Mouse (Mus musculus) heart, adult 9 months (tissue): ENCODE data around the gene Slain1.

Experiments
- DNase-seq, 2 experiments: peaks; one replicate each; pipeline ENCODE4 v3.0.0; 2022; ENCODE audit warnings: low spot score in 2 of 2

Gene Slain1

DNA sequence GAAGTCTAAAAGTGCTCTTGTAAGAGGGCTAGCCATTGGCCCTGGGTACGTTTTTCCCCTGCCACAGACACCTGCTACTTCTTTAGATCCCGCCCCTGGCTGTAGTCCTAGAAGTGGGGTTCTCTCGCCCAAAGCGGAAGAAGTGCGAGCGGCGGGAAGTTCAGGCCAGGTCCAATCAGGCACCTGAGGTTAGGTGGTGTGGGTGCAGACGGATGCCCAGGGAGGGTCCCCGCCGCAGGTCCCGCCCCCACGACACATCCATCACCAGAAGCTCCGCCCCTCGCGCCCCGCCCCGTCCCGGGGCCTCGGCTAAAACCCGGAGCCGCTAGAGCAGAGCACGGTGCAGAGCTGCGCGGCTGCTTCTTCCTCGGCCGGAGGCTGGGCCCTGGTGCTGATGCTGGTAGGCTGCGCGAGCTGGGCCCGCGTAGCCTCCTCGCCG lies at the start of gene Slain1:
Gene Slain1 (plus strand): TSS at position 333 of the 439 bp plus-strand sequence.
- DNase-seq, result peak; percentile 16 to 30

DNA sequence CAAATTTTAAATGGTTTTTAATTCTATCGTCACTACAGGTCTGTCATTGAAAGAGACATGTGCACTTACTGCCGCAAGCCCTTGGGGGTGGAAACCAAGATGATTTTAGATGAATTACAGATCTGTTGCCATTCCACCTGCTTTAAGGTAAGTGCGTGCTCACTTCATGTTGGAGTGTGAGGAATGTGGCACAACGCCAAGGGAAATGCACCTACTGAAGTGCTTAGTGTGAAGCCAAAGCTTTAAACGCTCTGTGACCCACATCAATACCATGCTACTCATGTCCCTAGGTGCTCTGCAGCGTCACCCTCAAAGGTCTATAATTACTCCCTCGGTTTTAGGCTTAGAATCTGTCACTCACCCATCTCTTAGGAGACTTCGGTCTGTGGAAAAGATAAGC lies 42.0 kb upstream of the Slain1 start:
- no peak for DNase-seq

DNA sequence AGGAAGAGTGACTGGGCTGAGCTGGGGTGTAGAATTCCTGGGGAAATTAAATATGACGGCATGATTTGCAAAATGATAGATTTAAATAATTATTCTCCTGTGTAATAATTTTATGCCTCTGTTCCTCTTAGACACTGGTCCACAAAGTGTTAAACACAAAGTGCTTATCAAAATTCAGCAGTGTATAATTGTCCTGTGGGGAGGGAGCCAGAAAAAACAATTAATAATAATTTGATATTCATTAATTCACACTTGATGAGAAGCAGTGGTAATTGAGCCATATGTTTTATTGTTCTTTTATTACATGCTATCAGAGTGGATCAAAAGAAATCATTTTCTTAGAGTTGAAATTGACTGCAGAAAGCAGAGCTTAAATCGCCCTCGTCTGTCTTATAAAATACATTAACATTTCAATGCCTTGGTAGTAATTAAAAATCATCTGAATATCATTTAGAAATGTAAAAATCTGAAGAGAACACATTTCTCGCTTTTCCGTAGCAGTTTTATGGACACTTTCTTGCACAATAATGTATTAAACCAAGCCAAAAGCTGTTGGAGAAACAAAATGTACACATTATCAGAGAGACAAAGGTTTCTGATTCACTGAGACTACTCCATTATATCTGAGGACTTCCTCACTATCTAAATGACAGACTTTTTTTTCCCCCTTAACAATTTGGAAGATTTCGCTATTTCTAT lies 36.3 kb upstream of the Slain1 start:
- DNase-seq, result no peak

DNA sequence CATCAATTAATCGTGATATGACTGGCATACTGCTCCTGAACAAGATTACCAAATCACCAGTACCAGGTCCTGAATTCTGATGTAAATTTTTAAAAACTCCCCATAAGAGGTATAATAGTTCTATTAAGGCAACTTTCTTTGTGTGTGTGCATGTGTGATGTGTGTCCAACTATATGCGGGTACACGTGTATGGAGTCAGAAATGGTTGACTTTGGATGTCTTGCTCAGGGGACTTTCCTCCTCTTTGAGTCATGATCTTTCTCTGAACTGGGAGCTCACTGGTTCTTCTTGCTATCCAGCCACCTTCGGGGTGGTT lies 35.8 kb upstream of the Slain1 start:
- no peak for DNase-seq

DNA sequence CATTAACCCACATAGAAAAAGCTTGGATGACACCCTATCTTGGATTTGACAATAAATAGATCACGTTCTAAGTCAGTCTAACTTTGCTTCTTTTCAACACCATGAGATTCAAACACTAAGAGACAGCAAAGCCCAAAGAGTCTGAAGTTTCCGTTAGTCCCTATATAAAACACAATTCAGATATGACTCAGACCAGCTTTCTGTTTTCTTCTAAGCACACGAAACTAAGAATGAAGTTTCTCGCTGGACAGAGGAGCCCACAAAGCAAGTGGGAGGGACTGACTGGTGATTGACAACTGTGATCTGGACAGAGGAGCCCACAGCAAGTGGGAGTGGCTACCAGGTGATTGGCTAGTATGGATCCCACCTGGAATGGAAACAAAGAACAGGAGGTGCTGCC lies 30.3 kb upstream of the Slain1 start:
- DNase-seq, result no peak

DNA sequence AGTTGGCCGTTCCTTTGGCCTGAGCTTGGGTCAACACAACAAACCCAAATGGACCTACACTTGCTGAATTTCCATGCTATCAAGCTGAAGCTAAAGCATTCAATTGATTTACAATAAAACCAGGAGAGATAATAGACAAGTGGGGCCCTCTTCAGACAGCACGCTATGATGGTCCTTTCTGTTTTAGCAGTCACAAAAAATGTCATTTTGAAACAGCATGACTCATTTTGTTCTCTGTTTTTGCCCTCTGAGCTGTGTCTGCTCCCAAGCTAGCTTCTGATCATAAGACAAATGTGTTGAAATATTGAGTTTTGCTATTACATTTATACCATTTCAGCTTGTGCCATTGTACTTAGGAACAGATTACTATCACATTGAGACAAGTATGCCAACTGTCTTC lies 28.8 kb upstream of the Slain1 start:
- no peak for DNase-seq

DNA sequence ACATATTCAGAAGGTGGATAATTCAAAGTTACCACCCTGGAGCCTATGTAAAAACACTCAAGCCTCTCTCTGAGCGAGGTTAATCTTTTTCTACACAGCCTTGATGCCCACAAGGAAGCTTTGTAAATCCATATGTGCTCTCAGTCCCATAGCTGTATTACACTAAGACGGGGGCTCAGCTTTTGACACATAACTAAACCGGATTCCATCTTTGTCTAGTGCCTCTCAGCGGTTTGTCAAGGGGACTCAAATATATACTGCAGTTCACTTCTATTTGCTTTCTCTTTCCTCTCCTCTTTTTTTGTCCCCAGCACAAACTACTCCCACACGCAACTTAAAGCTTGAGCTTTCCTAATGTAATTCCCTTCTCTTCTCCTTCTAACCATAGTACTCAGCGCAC lies 23.9 kb upstream of the Slain1 start:
- no peak for DNase-seq

DNA sequence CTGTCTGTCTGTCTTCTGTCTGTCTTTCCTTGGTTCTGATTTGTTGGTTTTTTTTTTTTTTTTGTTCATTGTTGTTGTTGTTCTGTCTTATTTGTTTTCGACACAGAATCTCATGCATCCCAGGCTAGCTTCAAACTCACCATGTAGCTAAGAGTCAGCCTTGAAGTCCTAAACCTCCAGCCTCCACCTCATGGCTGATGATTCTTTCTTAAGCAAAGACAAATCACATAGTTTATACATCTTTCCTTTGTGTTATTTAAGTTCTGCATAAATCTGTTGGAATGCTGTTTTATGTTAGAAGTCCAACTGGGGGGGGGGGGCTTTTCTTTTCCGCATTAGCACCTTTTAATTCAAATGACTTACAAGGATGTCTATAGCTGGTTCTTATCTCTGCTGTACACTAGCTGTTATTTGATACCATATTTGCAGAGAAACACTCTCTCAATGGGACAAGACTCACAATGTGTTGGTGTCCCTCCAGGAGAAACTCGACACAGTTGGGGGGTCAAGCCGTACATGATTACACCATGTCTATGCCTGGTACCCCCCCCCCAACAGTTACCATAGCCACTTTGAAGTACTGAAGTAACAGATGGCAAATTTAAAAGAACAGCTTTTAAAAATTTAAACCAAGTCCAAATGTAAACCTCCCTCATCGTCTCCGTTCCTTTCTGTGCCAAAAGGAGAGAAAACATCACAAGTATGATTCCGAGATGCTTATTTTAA lies 20.2 kb upstream of the Slain1 start:
- no peak for DNase-seq

DNA sequence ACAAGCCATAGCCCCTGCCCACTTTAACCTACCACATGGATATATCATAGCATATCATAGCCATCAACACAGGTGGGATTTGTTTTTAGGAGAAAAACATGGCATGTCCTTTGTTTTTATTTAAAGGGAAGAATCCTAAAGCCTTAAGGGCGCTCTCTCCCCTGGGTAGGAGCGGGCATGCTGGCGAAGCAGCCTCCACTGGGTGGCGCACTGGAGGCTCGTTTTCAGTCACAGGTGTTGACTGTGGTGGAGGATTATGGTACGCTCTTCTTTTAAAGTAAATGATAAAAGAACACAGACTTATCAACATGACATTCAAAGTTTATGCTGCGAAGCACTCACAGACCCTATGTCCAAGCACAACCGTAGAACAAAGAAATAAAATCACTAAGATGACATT lies 19.5 kb upstream of the Slain1 start:
- no peak for DNase-seq

DNA sequence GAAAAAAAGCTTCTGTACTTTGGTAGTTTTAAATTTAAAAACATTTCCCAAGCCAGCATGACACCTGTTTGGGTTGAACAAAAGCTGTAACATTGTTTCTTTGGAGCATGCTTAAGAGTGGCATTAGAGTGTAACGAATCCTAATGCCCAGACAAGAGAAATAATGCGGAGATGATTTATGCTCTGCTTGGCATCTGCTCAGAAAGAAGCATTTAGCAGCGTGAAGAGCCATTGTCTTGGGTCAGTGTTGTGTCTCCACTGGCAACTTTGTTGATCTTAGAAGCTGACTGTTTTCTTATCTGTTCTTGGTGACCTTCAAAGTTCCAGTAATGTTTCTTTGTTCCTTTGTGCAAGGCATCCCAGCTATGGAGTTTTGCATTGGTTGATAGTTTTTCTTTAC lies 6.1 kb upstream of the Slain1 start:
- DNase-seq, result no peak

DNA sequence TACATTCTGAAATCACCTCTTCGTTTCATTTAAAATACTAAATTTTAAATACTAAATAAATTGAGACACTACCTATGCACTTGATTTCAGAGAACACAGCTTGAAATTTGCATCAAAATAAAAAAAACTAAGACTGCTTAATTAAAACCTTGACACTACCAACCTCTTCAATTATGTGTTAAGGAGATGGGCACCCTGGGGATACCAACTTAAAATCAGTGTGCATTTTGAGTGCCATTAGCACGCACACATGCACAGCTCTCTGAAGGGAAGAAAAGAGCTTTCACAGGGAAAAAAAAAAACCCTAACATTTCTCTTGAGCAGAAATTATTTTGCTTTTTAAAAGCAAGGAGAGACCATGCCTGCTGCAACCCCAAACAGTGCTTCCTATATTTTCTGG lies 2.0 kb upstream of the Slain1 start:
- DNase-seq, result no peak

DNA sequence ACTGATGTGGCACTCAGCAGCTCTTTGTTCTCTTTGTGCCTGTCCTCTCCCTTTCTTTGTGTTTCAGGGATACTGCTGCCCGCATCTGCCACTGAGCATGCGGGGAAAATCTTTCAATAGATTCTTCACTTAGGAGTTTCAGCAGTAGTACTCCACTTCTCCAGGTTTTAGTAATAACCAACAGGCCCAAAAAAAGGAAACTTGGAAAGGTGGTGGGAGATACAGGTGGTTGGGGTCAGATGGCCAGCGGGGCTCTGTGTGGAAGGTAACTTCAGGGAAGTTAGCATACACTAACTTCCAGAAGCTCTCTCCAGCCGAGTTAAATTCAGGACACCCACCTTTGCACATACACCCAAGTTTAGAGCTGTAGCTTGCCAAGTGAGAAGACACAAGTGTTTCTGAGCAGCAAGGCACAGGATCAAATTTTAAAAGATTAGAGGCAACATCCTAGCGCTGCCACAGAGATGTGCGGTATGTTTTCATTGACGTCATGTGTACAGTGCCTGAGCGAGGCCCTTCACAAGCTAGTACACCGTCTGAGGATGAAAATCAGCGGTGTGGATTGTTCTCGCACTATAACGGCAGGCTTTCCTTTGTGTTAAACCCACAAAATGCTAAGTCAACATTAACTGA lies 1.3 kb upstream of the Slain1 start:
- DNase-seq, result no peak

DNA sequence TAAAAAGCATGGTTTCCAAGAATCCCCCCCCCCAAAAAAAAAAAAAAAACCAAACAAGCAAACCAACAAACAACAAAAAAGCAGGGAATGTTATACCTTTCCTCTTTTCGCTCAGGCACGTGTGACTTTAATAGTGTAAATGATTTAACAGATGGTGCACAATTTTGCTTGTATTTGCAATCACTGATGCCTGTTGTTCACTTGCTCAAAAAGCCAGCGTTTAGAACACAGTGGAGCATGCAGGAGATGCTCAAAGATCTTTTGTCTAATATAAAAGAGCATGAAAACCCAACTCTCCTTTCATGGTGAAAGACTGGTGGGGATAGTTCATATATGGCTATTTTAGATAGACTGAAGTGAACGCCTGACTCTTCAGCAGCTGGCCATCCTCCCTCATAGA lies 726 bp upstream of the Slain1 start:
- no peak for DNase-seq

DNA sequence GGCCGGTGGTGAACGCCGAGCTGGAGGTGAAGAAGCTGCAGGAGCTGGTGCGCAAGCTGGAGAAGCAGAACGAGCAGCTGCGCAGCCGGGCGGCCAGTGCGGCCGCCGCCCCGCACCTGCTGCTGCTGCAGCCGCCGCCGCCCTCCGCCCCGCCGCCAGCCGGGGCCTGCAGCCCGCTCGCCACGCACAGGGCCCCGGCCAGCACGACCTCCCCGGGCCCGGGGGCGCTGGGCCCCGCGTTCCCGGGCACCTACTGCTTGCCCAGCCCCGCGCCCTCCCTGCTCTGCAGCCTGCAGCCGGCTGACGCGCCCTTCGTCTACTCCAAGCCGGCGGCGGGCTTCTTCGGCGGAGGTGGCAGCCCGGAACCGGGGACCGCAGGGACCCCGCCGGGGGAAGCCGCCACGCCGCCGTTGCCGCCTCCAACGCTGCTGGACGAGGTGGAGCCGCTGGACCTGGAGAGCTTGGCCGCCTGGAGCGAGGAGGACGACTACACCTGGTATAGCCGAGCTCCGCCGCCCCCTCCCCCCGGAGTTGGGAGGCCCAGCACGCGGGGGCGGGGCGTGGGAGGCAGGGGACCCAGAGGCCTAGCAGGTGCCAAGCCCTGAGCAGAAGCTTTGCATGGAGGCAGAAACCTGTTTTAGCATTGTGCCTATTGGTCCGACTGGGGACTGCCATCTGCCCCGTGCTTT lies 529 bp downstream of the Slain1 start:
- peak in 1 of 2 experiments; percentile 2 for DNase-seq

DNA sequence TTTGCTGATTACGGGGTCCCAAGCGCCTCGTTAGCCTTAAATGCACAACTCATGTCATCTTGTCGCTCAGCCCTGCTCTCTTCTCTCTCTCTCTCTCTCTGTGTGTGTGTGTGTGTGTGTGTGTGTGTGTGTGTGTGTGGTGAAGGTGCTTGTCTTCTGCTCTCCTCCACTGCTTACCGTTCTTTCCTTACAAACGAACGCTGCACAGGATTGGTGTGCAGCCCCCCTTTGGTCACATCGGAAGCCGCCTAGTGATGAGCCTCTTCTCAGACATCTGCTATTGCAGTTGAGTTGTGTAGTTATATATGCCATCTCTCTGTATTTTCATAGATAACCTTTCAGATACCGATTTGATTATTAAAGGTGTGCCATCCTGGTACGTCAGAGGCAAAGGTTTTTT lies 1.1 kb downstream of the Slain1 start:
- no peak for DNase-seq

DNA sequence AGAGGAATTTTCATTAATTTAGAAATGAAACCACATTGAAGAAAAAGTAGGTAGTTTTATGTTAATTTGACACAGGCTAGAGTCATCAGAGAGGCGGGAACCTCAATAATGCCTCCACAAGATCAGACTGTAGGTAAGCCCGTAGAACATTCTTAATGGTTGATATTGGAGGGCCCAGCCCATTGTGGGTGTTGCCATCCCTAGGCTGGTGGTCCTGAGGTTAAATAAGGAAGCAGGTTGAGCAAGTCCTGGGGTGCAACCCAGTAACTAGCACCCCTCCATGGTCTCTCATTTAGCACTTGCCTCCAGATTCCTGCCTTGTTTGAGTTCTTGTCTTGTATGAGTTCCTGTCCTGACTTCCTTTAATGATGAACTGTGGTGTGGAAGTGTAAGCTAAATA lies 1.5 kb downstream of the Slain1 start:
- no peak for DNase-seq

DNA sequence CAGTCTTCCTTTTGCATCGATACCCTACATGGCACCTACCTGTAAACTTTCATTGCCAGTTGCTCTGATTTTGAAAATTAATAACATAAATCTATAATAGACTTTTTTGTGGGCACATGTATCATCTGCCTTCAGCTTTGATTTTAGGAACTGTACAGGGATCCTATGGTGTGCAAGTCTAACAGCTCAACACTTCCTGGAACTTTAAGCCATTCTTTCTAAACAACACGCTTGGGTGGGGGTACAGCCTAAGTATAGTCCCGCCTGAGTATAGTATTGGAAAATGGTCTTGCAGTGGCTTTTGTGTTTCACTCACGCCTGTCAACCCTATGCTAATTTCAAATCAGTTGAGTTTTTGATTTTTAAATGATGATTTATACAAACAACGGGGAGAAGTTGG lies 2.5 kb downstream of the Slain1 start:
- no peak for DNase-seq

DNA sequence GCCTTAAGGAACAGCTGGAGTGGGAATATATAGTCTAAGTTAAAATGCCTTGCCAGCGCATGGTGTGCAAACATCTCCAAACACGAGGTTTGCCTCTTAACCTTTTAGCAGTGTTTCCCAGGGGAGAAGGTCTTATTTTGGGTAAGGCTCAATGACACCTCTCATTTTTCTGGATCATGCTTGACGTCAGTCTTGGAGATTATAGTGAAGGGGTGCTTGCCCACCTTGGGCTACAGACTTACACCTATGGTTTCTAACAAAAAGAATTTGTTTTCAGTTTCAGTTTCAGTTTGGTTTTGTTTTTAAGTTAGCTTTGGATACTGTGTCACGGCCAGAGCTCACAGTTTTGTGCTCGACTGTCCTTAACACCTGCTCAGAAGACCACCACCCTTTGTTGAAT lies 3.8 kb downstream of the Slain1 start:
- DNase-seq, result no peak

DNA sequence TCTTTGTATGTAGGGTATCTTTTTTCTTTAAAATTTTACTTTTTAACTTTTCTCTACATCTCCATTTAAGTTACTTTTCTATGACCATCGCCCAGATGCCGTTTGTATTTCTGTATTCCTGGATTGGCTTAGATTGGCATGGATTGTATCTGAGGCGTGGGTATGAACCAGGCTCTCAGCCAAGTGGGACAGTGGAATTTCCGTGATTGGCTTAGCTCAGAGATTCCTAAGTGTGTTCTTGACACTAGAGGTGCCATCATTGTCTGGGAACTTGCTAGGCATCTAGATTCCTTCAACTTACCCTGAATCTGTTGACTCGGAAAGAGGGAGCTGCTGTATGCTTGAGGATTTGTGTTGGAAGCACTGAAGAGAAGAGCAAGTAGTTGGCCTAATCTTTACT lies 5.4 kb downstream of the Slain1 start:
- DNase-seq, result no peak

DNA sequence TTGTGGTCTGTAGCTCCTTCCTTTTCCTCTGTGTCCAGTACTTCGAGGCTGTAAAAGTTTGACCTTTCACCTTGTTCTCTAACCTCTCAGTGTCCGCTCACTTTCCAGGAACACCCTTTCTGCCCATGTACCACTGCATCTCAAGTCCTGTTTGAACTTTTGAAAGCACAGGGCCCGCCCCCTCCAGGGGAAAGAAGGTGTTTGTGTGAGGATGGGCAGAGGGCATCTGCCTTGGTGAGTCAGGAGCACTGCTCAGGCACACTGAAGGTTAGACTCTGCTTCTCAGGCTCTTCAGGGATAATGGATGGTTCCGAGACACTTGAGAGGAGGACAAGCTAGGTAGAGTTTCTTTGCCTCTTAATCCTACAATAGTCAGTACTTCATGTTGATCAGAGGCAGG lies 7.8 kb downstream of the Slain1 start:
- no peak for DNase-seq

DNA sequence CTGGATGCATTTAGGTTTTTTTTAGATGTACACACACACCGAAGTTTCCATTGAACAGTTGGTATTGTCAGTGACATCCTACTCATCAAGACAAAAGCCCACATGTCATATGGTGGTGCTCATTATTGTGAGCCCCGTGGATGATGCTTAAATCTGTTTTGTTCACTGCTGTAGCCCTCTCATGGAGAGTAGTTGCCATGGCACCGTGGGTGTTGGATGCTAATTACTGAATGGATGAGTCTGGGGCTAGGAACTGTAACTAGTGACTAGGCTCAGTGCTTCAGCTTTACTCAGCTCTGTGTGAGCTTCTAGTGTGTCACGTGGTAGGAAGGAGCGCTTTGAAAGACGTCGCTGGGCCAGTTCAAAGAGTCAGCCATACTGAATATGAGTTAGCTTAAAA lies 13.0 kb downstream of the Slain1 start:
- no peak for DNase-seq

DNA sequence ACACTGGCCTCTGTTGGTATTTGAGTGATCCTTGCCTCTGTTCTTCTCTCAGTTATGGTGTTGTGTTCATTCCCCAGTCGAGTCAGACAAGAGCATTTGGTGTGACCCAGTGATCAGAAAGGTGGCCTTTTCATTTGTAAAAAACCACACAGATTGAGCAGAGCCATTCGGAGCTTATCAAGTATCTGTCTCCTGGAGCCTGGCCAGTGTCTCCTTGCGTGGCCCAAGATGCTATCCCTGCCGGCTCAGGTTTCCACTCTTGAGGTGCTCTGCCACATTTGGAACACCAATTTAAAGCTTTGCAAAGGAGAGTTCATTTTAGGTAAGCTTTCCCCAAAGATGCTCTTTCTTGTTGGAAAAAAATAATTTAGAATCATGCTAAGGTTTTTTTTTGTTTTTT lies 14.4 kb downstream of the Slain1 start:
- no peak for DNase-seq
